Mouse (Mus musculus): Measurements from ENCODE around the gene Syn3. TPM values are rescaled to one million over a fixed set of nuclear protein-coding genes. Genes with fewer than 3 reads are reported as not detected.
"Not testable (repeated sequence)": the region's sequence is repeated elsewhere in the genome, so short reads cannot be mapped to it uniquely, and the experiment has no call there.

Gene Syn3
- polyA plus RNA-seq, 1 experiment from 2014 or later = 7.4 TPM

DNA sequence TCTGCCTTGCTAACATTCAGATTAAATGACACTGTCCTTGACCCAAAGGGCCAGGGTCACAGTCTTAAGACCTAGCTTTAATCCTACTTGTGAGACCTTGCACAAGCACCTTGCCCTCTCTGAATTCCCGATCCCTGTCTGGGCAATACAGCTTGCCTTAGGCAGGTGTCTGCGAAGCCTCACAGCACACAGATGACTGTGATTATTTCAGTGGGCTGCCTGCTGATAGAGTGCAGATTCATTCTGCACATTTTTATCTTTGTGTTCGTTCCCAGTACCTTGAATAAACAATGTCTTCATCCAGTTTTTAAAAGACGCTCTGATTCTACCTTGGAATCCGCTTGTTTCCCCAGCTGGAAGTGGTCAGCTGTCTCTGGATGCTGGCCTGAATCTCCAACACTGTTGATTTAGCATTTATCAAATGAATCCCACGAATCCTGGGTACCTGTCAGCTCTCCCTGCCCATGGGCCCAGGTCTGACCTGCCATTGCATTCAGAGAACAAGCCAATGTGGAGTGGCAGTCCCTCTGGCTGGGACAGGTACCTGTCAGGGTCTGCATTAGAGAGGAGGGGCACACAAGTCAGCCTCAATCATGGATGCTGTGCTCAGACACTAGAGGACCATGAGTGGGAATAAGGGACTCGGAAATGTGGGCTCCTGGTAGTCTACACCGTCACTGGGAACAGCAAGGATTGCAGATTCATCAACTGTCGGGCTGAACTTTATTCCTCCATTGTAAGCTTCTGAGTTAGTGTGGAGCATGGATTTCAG lies 117.4 kb downstream of the Syn3 start:
- ATAC-seq (ENCODE audit: low FRiP score, low TSS enrichment) = no peak
- peaks cover 2% of the 10 kb centered on the region; the same call in 1 of the 2 replicates for H3K4me1 ChIP-seq (ENCODE audit: insufficient read depth, low read length)
- H3K27ac ChIP-seq (ENCODE audit: low read length) = no peak overlapping the region
- WGBS = 63% methylated on average over 9 of the region's 9 CpGs
- H3K4me2 ChIP-seq (replicated peaks; ENCODE audit: low read depth, low read length) = no peak overlapping the region
- no peaks in the 10 kb centered on the region for H3K36me3 ChIP-seq (ENCODE audit: insufficient read depth, low read length)
- H3K9ac ChIP-seq (replicated peaks; ENCODE audit: low read length) = no peak overlapping the region
- no peaks in the 10 kb centered on the region for H3K9me3 ChIP-seq (ENCODE audit: low read length)
- H3K27me3 ChIP-seq (ENCODE audit: insufficient read depth, low read length) = no peaks in the 10 kb centered on the region
- no peak overlapping the region for H3K4me3 ChIP-seq (ENCODE audit: low read length)

DNA sequence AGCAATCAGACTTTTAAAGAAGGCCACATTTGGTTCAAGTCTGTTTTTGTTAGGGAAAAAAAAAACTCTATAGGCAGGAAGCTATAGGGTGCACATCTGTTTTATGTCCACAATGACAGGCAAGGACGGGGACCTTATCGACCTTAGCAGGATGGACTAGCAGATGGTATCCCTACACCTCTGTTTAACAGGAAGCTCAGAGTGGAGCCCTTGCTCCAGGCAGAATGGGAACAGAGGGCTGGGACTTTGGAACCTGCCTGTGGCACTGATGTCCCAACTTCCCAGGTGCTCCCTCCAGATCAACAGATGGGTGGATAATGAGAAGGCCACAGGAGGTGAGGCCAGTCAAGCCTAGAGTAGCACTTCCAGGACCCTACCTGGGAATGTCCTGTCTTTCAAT lies 118.1 kb downstream of the Syn3 start:
- no peaks in the 10 kb centered on the region for H3K4me1 ChIP-seq (ENCODE audit: insufficient read depth, low read length)
- H3K27me3 ChIP-seq (ENCODE audit: insufficient read depth, low read length) = no peaks in the 10 kb centered on the region
- 32% methylated on average over 2 of the region's 2 CpGs for WGBS
- H3K4me3 ChIP-seq (ENCODE audit: low read length) = no peak overlapping the region
- no peak overlapping the region for H3K27ac ChIP-seq (ENCODE audit: low read length)
- H3K4me2 ChIP-seq (replicated peaks; ENCODE audit: low read depth, low read length) = no peak overlapping the region
- no peaks in the 10 kb centered on the region for H3K36me3 ChIP-seq (ENCODE audit: insufficient read depth, low read length)
- H3K9me3 ChIP-seq (ENCODE audit: low read length) = no peaks in the 10 kb centered on the region
- H3K9ac ChIP-seq (replicated peaks; ENCODE audit: low read length) = no peak overlapping the region
- ATAC-seq (ENCODE audit: low FRiP score, low TSS enrichment) = 0 out of 2 replicates have a peak, but pooled peaks have one; percentile 7

DNA sequence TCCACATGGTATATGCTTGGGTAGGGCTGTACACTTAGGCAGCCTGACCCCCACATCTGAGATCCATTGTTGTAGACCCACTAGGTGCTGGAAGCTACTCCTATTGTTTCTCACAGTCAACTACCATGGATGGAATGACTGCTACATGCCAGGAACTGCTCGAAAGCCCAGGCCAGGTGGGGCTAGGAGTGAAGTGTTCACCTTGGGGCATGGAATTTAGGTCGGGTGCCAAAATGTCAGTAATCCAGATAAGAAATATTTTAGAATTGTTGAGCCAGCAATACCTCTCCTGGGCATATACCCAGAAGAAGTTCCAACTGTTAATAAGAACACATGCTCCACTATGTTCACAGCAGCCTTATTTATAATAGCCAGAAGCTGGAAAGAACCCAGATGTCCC lies 119.9 kb downstream of the Syn3 start:
- H3K27me3 ChIP-seq (ENCODE audit: insufficient read depth, low read length) = not testable (repeated sequence)
- WGBS = 84% methylated on average over 2 of the region's 2 CpGs

DNA sequence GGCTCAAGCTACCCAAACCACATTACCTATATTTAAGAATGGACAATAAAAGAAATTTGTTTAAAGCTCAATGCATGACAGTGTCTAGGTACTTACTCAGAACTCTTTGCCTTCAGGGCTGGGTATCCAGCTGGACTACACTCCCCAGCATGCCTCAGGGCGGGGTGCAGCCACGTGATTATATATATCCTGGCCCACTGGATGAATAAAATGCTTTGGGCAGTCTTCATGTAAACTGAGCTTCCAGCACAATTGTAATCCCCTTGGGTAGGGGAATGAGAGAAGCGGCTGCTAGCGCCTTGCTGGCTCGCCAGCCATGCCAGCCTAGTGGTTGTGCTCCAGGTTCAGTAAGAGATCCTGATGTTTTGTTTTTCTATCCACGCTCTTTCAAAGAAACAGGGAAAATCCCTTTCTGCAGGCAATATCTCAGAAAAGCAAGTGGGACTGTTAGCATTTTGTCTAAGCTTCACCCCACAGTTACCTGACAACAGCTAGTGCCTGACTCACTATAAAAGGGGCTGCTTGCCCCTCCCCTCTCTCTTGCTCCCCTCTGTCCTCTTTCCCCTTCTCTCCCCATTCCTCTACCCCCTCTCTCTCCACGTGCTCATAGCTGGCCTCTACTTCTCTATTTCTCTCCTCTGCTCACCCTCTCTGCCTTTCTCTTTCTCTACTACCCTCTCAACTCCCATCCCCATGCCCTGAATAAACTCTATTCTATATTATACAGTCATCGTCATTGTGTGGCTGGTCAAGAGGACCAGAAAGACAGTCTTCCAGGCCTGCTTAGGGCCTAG lies 122.1 kb downstream of the Syn3 start:
- 76% methylated on average over 8 of the region's 8 CpGs for WGBS
- no peaks in the 10 kb centered on the region for H3K9me3 ChIP-seq (ENCODE audit: low read length)
- no peak overlapping the region for H3K4me2 ChIP-seq (replicated peaks; ENCODE audit: low read depth, low read length)
- ATAC-seq (ENCODE audit: low FRiP score, low TSS enrichment) = 0 out of 2 replicates have a peak, but pooled peaks have one; percentile 29
- no peaks in the 10 kb centered on the region for H3K27me3 ChIP-seq (ENCODE audit: insufficient read depth, low read length)
- H3K4me1 ChIP-seq (ENCODE audit: insufficient read depth, low read length) = no peaks in the 10 kb centered on the region
- no peaks in the 10 kb centered on the region for H3K36me3 ChIP-seq (ENCODE audit: insufficient read depth, low read length)
- H3K4me3 ChIP-seq (ENCODE audit: low read length) = no peak overlapping the region
- no peak overlapping the region for H3K9ac ChIP-seq (replicated peaks; ENCODE audit: low read length)
- no peak overlapping the region for H3K27ac ChIP-seq (ENCODE audit: low read length)

More for the DNA sequence above, 119.9 kb downstream of the Syn3 start:
- not testable (repeated sequence) for H3K36me3 ChIP-seq (ENCODE audit: insufficient read depth, low read length); H3K9me3 ChIP-seq (ENCODE audit: low read length); H3K4me1 ChIP-seq (ENCODE audit: insufficient read depth, low read length); H3K27ac ChIP-seq (ENCODE audit: low read length); ATAC-seq (ENCODE audit: low FRiP score, low TSS enrichment); H3K9ac ChIP-seq (replicated peaks; ENCODE audit: low read length); H3K4me2 ChIP-seq (replicated peaks; ENCODE audit: low read depth, low read length); H3K4me3 ChIP-seq (ENCODE audit: low read length)

DNA sequence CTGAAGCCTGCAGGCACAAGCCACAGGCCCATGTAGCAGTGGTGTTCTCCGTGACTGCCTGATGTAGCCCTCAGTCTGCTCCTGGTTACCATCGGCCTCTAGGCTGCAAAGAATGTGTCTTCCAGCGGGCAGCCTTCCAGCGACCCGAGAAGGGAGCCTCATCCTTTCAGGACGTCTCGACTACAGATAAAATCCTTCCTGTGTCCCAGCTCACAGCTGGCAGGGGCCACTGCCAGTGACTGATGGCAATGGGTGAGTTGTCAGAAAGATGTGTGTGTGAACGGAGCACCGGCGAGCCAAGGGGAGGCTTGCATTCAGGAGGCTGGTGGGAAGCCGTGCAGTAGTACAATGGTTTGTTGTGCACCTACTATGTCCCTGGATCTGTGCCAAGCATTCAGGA lies 122.8 kb downstream of the Syn3 start:
- 62% methylated on average over 11 of the region's 11 CpGs for WGBS
- no peak overlapping the region for H3K9ac ChIP-seq (replicated peaks; ENCODE audit: low read length)
- H3K36me3 ChIP-seq (ENCODE audit: insufficient read depth, low read length) = no peaks in the 10 kb centered on the region
- no peaks in the 10 kb centered on the region for H3K4me1 ChIP-seq (ENCODE audit: insufficient read depth, low read length)
- H3K4me3 ChIP-seq (ENCODE audit: low read length) = no peak overlapping the region
- no peaks in the 10 kb centered on the region for H3K9me3 ChIP-seq (ENCODE audit: low read length)
- H3K27ac ChIP-seq (ENCODE audit: low read length) = no peak overlapping the region; the same call in 1 of the 2 replicates
- H3K27me3 ChIP-seq (ENCODE audit: insufficient read depth, low read length) = no peaks in the 10 kb centered on the region
- ATAC-seq (ENCODE audit: low FRiP score, low TSS enrichment) = no peak; the same call in 1 of the 2 replicates
- H3K4me2 ChIP-seq (replicated peaks; ENCODE audit: low read depth, low read length) = no peak overlapping the region

DNA sequence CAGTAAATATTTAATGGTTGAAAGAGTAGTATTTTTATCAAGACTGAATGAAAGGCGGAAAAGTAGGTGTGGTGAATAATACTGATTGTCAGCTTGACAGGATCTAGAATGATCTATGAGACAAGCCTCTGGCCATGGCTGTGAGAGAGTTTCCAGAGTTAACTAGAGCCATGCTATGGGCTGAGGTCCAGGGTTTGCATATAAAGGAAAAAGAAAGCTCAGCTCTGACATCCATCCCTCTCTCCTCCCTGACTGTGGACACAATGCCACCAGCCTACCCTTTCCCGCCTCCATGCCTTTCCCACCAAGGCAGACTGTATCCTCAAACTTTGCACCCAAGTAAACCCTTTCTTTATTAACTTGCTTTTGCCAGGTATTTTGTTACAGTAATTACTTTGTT lies 124.6 kb downstream of the Syn3 start:
- Histone ChIP-seq H3K4me2 (replicated peaks; ENCODE audit: low read depth, low read length) (no peak overlapping the region), H3K9me3 (ENCODE audit: low read length) (no peaks in the 10 kb centered on the region), H3K4me1 (ENCODE audit: insufficient read depth, low read length) (peaks cover 5% of the 10 kb centered on the region; the same call in 1 of the 2 replicates), H3K36me3 (ENCODE audit: insufficient read depth, low read length) (no peaks in the 10 kb centered on the region), H3K27me3 (ENCODE audit: insufficient read depth, low read length) (no peaks in the 10 kb centered on the region), H3K27ac (ENCODE audit: low read length) (no peak overlapping the region), H3K9ac (replicated peaks; ENCODE audit: low read length) (no peak overlapping the region), H3K4me3 (ENCODE audit: low read length) (no peak overlapping the region)
- no peak for ATAC-seq (ENCODE audit: low FRiP score, low TSS enrichment)
- WGBS = 88% methylated on average over 2 of the region's 2 CpGs

DNA sequence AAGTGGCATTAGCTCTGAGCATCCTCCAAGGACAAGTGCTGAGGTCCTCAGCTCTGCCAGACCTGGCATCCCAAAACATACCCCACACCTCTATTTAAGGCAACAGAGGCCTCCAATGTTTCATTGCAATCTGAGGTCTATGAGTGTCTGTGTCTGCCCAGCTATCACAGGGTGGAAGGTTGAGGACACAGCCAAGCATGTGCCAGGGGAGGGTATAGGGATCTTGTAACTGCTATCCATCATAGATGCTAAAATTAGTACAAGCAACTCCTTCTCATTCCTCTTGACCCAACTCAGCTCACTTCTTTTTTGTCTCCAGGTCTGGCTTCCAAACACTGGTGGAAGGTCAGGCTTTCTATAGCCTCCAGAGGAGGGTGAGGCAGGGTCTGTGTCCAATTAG lies 127.1 kb downstream of the Syn3 start:
- H3K27ac ChIP-seq (ENCODE audit: low read length) = no peak overlapping the region
- no peaks in the 10 kb centered on the region for H3K9me3 ChIP-seq (ENCODE audit: low read length)
- peaks cover 15% of the 10 kb centered on the region for H3K4me1 ChIP-seq (ENCODE audit: insufficient read depth, low read length)
- no peak overlapping the region for H3K4me2 ChIP-seq (replicated peaks; ENCODE audit: low read depth, low read length)
- no peak overlapping the region for H3K4me3 ChIP-seq (ENCODE audit: low read length)
- no peak overlapping the region for H3K9ac ChIP-seq (replicated peaks; ENCODE audit: low read length)
- no peaks in the 10 kb centered on the region for H3K27me3 ChIP-seq (ENCODE audit: insufficient read depth, low read length)
- no peaks in the 10 kb centered on the region for H3K36me3 ChIP-seq (ENCODE audit: insufficient read depth, low read length)
- no peak for ATAC-seq (ENCODE audit: low FRiP score, low TSS enrichment)

DNA sequence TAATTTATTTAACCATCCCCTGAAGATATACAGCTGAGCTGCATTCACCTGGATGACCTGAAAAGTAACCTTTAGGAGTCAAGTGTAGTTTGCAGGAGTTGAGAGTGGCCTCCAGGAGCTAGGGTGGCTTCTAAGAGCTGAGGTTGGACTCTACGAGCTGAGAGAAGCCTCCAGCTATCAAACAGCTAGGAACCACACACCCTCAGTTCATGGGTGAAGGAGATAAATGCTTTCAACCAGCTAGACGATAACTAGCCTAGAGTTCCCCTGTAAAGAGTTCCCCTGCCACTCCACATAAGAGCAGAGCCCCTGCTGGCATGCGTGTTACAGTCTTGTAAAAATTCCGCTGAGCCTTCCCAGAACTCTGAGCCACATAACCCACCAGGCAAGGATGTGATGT lies 129.3 kb downstream of the Syn3 start:
- WGBS = 72% methylated on average over 4 of the region's 4 CpGs
- no peak overlapping the region for H3K4me3 ChIP-seq (ENCODE audit: low read length)
- no peak overlapping the region for H3K27ac ChIP-seq (ENCODE audit: low read length)
- no peak overlapping the region; the same call in 1 of the 2 replicates for H3K4me2 ChIP-seq (replicated peaks; ENCODE audit: low read depth, low read length)
- H3K36me3 ChIP-seq (ENCODE audit: insufficient read depth, low read length) = no peaks in the 10 kb centered on the region
- no peak for ATAC-seq (ENCODE audit: low FRiP score, low TSS enrichment)
- no peak overlapping the region for H3K9ac ChIP-seq (replicated peaks; ENCODE audit: low read length)
- no peaks in the 10 kb centered on the region for H3K9me3 ChIP-seq (ENCODE audit: low read length)
- H3K27me3 ChIP-seq (ENCODE audit: insufficient read depth, low read length) = no peaks in the 10 kb centered on the region
- H3K4me1 ChIP-seq (ENCODE audit: insufficient read depth, low read length) = peaks cover 35% of the 10 kb centered on the region

DNA sequence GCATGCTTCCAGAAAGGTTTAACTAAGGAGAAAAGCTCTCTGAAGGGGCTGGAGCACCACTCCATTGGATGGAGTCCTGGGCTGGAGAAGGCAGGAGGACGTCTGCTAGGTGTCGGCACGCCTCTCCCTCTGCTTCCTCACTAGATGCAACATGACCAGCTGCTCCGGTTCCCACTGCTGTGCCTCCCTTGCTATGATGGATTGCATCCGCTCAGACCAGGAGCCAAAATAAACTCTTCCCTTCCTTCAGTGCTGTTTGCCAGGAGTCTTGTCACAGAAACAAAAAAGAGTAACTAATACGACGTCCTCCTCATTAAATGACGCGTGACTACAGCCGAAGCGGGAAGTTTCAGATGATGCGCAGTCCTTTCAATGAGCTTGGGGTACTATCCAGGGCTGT lies 129.9 kb downstream of the Syn3 start:
- Histone ChIP-seq H3K9me3 (ENCODE audit: low read length) (no peaks in the 10 kb centered on the region), H3K4me1 (ENCODE audit: insufficient read depth, low read length) (peaks cover 35% of the 10 kb centered on the region), H3K36me3 (ENCODE audit: insufficient read depth, low read length) (no peaks in the 10 kb centered on the region), H3K4me3 (ENCODE audit: low read length) (no peak overlapping the region), H3K4me2 (replicated peaks; ENCODE audit: low read depth, low read length) (no peak overlapping the region; the same call in 1 of the 2 replicates), H3K27ac (ENCODE audit: low read length) (no peak overlapping the region), H3K9ac (replicated peaks; ENCODE audit: low read length) (no peak overlapping the region), H3K27me3 (ENCODE audit: insufficient read depth, low read length) (no peaks in the 10 kb centered on the region)
- 15% methylated on average over 12 of the region's 12 CpGs for WGBS
- ATAC-seq (ENCODE audit: low FRiP score, low TSS enrichment) = peak; percentile 82

DNA sequence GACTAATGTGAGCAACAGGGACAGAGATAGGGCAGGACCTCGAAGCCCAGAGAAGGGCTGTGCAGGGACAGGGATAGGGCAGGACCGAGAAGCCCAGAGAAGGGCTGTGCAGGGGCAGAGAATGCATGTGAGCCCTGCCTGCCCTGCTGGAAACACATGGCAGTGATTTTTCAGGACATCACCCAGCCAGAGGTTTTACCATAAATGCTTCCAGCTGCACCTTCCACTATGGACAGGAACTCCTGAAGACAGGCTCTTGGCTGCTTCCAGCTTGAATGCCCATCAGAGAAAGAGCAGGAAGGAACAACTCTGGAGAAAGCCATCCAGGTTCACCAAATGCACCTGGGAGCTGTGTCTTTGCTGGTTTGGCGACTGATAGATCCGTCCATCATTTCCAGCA lies 131.3 kb downstream of the Syn3 start:
- H3K36me3 ChIP-seq (ENCODE audit: insufficient read depth, low read length) = no peaks in the 10 kb centered on the region
- ATAC-seq (ENCODE audit: low FRiP score, low TSS enrichment) = no peak
- H3K9ac ChIP-seq (replicated peaks; ENCODE audit: low read length) = no peak overlapping the region
- H3K4me2 ChIP-seq (replicated peaks; ENCODE audit: low read depth, low read length) = no peak overlapping the region
- peaks cover 35% of the 10 kb centered on the region for H3K4me1 ChIP-seq (ENCODE audit: insufficient read depth, low read length)
- H3K9me3 ChIP-seq (ENCODE audit: low read length) = no peaks in the 10 kb centered on the region
- 86% methylated on average over 4 of the region's 4 CpGs for WGBS
- H3K4me3 ChIP-seq (ENCODE audit: low read length) = no peak overlapping the region
- no peaks in the 10 kb centered on the region for H3K27me3 ChIP-seq (ENCODE audit: insufficient read depth, low read length)
- H3K27ac ChIP-seq (ENCODE audit: low read length) = no peak overlapping the region
